Comparison of ENCODE assay signal across 20 mouse cellular contexts in the genomic region with DNA sequence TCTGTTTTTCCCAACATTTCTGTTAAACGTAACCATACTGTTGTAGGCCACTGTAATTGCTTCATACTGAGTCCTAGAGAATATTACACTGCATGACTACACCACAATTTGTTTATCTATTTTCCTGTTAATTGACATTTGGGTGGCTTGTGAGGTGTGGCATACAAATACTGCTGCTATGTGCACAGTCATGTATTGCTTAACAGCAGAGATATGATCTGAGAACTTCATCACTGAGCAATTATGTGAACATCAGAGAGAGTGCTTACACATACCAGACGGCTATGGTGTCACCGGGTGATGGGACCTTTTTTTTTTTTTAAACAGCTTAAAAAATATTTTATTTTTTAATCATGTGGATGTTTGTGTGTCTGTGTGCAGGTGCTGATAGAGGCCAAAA.
"Had no signal": no experiment of that assay in that cellular context is flagged by ENCODE, and none has a peak within 500 bp of the region (broad histone marks: within the 10 kb centered on the region; RNA-seq: fewer than 3 reads in every experiment).

No protein-coding gene starts in this region.

- H3K9me3 ChIP-seq: midbrain, embryonic 12.5 days; midbrain, embryonic 15.5 days; neural tube, embryonic 12.5 days; neural tube, embryonic 15.5 days; stomach, embryonic 15.5 days had no signal

- ATAC-seq: liver, postnatal 0 days; lung, postnatal 0 days; midbrain, embryonic 15.5 days had no signal

- H3K27ac ChIP-seq: liver, embryonic 14.5 days; macrophage; midbrain, embryonic 12.5 days; midbrain, embryonic 15.5 days; neural tube, embryonic 12.5 days; neural tube, embryonic 15.5 days; stomach, embryonic 15.5 days had no signal

- H3K4me2 ChIP-seq: liver, embryonic 11.5 days; lung, embryonic 14.5 days; midbrain, embryonic 12.5 days; midbrain, embryonic 15.5 days; neural tube, embryonic 12.5 days; neural tube, embryonic 15.5 days; stomach, embryonic 15.5 days had no signal

- H3K27me3 ChIP-seq: midbrain, embryonic 12.5 days; midbrain, embryonic 15.5 days; neural tube, embryonic 12.5 days; neural tube, embryonic 15.5 days; stomach, embryonic 15.5 days had no signal

- H3K36me3 ChIP-seq: midbrain, embryonic 12.5 days; midbrain, embryonic 15.5 days; neural tube, embryonic 12.5 days; neural tube, embryonic 15.5 days; stomach, embryonic 15.5 days had no signal

- H3K4me3 ChIP-seq: midbrain, embryonic 12.5 days; midbrain, embryonic 15.5 days; neural tube, embryonic 12.5 days; neural tube, embryonic 15.5 days; stomach, embryonic 15.5 days had no signal

- H3K4me1 ChIP-seq: midbrain, embryonic 12.5 days; midbrain, embryonic 15.5 days; neural tube, embryonic 12.5 days; neural tube, embryonic 15.5 days; stomach, embryonic 15.5 days had no signal

- DNase-seq: kidney, adult 9 months; kidney, postnatal 14 days; kidney, postnatal 4 days; liver, postnatal 0 days; lung, embryonic 14.5 days; retina, postnatal 1 day; right cerebral cortex, postnatal 25 days; spleen, adult 18-20 months; thymus, adult 18-20 months; thymus, postnatal 14 days; thymus, postnatal 4 days had no signal

- H3K9ac ChIP-seq: liver, embryonic 14.5 days; liver, postnatal 0 days; lung, embryonic 14.5 days; midbrain, embryonic 12.5 days; midbrain, embryonic 15.5 days; neural tube, embryonic 12.5 days; neural tube, embryonic 15.5 days; stomach, embryonic 15.5 days had no signal
